Mouse (Mus musculus) T-helper 17 cell (primary cell): ENCODE measurements at regions not wholly inside any gene's neighbourhood (a gene's known extent, or its start where the extent isn't known, plus 50 kb on each side); places are given as distances from the start of the nearest gene placed in this dataset.

ENCODE experiments used
- in situ Hi-C, 2 experiments: fragments of 300-600 bp; cut with MboI, MseI; formaldehyde crosslinking; loops; 1 replicate in 1 of 2; 2 replicates in 1 of 2; pipeline ENCODE4 v1.15.1; 2025; ENCODE audit warnings: high pct_unique_total_duplicates in 2 of 2

- in situ Hi-C loops: no loop called here
These were observed 112.0 kb downstream of the Gm19410 start for GRCm38 (mm10) chr8:35877581-35877980.

- in situ Hi-C loops: no loop called here
These were observed 116.2 kb downstream of the Gm19410 start for GRCm38 (mm10) chr8:35881810-35882209.

- in situ Hi-C loops: no loop called here
These were observed 117.3 kb downstream of the Gm19410 start for GRCm38 (mm10) chr8:35882638-35883455.

GRCm38 (mm10) chr8:35883456-35883780 is 117.8 kb downstream of the Gm19410 start:
- in situ Hi-C loops: no loop called here

GRCm38 (mm10) chr8:35884545-35884944 is 119.0 kb downstream of the Gm19410 start:
- in situ Hi-C loops: no loop called here

DNA sequence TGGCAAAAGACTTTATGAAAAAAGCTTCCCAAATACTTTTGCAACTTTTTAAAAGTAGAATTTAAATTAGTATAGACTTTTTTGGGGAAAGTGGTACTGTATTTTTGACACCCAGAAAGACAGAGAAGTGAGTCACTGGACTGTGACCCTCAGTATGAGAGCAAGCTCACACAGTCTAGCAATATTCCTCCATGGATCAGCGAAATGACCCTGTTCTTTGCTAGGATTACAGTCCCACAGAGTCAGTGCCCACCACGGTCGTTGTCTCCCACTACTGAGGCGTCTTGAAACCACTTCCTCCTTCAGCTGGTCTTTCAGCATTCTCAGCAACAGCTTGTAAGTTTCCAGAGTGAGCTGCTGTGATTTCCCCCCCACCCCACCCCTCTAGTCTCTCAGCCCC is 124.5 kb downstream of the Gm19410 start:
- in situ Hi-C loops: no loop called here

DNA sequence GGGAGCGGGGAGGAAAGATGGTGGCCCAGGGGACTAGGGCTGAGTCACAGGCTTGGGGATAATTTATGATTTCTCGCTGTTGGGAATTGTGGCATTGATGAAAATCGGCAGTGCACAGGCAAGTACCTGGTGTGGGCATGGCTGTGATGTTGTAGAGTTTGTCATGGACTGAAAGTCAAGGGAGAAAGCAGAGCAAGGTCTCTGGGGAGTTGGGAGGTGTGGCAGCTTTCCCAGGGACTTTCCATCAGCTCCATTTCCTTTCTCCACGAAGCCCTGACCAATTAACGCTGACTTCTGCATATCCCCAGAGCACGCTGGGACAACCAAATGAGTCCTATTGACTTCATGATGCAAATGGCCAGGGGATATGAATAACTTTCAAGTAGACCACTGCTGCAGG is 126.2 kb downstream of the Gm19410 start:
- in situ Hi-C loops: no loop called here

- in situ Hi-C loops: no loop called here
These were observed 132.9 kb downstream of the Gm19410 start for GRCm38 (mm10) chr8:35898493-35898892.

DNA sequence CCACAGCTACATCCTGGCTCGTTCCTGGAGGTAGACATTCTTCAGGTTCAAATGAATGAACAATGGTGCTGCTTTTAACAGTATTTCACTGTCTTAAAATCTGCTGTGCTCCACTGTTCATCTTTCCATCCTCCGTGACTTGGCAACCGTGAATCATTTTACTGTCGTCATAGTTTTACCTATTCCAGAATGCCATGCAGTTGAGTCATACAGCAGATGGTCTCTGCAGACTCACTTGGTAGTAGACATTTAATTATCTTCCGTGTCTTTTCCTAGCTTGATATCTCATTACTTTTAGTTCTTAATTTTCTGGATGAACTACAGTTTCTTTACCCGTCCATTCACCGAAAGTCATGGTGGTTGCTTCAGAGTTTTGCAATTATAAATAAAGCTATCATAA is 135.9 kb downstream of the Gm19410 start:
- in situ Hi-C loops: no loop called here

- in situ Hi-C loops: no loop called here
These were observed 139.3 kb downstream of the Gm19410 start for GRCm38 (mm10) chr8:35904711-35905450.

- in situ Hi-C loops: no loop called here
These were observed 142.4 kb downstream of the Gm19410 start for GRCm38 (mm10) chr8:35907998-35908397.

- in situ Hi-C loops: no loop called here
These were observed 146.7 kb downstream of the Gm19410 start for GRCm38 (mm10) chr8:35912264-35912663.

DNA sequence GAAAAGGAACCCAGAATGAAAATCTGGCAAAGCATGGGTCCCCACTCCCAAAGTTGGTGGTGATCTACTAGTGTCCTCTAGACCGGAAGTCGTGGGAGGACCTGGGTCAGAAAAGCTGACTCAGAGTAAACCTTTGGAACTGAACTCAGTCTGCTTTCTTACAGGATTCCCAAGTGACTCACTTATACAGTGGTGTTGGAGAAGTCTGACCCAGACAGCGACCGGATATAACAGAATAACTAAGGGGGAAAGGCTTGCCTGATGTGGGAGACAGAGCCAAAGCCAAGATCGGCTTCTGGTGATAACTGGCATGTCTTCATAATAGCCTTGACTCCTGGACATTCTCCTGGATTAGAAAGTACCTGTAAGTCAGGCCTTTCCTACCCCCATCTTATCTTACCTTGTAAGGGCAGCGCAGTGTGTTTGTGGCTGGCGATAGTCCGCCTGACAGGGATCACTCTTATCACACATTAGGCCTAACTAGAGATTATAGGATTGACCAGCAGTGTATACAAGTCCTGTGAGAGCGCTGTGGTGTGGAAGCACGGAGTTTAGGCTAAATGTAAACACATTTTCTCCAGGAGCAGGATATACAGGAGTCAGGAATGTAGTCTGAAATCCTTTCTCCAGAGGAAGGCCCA is 150.4 kb downstream of the Gm19410 start:
- in situ Hi-C loops: no loop called here

GRCm38 (mm10) chr8:35917573-35917972 is 152.0 kb downstream of the Gm19410 start:
- in situ Hi-C loops: no loop called here

GRCm38 (mm10) chr8:35919451-35919850 is 153.9 kb downstream of the Gm19410 start:
- in situ Hi-C loops: no loop called here

DNA sequence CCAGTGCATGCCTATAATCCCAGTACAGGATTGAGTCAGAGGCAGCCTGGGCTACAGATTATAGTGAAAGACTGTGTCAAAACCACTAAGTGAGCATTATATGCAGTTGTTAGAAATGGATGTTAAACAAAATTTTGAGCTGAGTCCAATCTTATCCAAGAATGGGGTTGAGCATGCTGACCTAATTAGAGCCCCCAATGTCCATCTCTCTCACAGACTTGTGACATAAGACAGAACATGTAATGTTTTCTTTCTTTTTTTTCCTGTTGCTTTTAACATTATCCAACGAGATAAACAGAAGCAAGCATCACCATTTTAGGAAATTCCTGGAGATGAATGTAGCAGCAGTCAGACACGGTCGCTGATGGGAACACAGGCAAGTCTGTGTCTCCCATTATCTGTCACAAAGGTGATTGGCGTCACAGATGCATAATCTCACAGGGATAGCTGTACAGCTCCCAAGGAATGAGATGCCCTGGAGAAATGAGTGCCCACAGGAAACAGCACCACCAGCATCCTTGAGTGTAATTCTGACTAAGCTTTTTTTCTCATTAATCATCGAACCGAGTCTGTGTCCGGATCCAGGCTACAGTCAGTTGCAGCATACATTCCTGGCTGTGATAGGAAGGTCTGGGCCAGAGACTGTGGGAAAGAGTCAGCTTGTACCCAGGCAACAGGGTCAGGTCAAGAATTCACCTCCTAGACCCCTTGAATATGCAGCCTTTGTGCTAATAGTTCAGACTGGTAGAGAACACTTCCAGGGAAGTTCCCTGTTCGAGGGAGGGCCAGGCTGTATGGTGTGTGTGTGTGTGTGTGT is 154.5 kb downstream of the Gm19410 start:
- in situ Hi-C loops: no loop called here

- in situ Hi-C loops: no loop called here
These were observed 158.4 kb downstream of the Gm19410 start for GRCm38 (mm10) chr8:35924026-35924425.

- in situ Hi-C loops: no loop called here
These were observed 161.8 kb downstream of the Gm19410 start for GRCm38 (mm10) chr8:35927408-35927871.

GRCm38 (mm10) chr8:35930291-35930690 is 164.7 kb downstream of the Gm19410 start:
- in situ Hi-C loops: loop anchor here in 1 of 2 experiments (10.0 kb wide), 1 partner anchor 665 kb away; no protein-coding TSS in a partner anchor

GRCm38 (mm10) chr8:35933186-35934114 is 167.9 kb downstream of the Gm19410 start:
- in situ Hi-C loops: loop anchor here in 1 of 2 experiments (10.0 kb wide), 1 partner anchor 661 kb away; no protein-coding TSS in a partner anchor
